Mouse (Mus musculus) lung, postnatal 0 days (tissue): ENCODE results near the gene Dclk2.

Experiments used
- CTCF ChIP-seq: IDR thresholded peaks from 2 replicates; pipeline ENCODE4 v1.5.1; 2016; ENCODE audit warnings: antibody characterized with exemption, mild to moderate bottlenecking
- EP300 ChIP-seq: IDR thresholded peaks from 2 replicates; pipeline ENCODE4 v1.6.1; 2016; ENCODE audit warnings: antibody characterized with exemption, mild to moderate bottlenecking, control low read depth

DNA sequence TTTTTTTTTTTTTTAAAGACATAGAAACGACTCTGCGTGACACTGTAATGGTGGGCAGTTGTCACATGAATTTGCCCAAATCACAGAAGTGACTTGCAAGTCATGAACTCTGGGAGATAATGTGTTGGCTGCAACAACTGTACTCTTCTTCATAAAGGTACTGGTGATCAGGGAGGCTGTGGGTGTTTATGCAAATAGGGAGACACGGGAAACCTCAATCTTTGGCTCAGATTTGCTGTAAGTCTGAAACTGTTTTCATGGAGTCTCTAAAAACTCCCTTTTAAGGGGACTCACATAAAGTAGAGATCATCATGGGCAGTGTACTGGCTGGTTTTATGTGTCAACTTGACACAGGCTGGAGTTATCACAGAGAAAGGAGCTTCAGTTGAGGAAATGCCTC, 93.1 kb downstream of the Dclk2 start:
- no peak for TF ChIP-seq CTCF
- TF ChIP-seq EP300 = no peak
